Mouse (Mus musculus) WW6 (cell line): Measurements from ENCODE around the gene Vmn1r198.
"Not testable (repeated sequence)": the region's sequence is repeated elsewhere in the genome, so short reads cannot be mapped to it uniquely, and the experiment has no call there.

Source experiments
- DNase-seq: peaks from one replicate; pipeline ENCODE4 v3.0.0-alpha.2; 2013; ENCODE audit warnings: low read depth, low spot score

Vmn1r198 gene

DNA sequence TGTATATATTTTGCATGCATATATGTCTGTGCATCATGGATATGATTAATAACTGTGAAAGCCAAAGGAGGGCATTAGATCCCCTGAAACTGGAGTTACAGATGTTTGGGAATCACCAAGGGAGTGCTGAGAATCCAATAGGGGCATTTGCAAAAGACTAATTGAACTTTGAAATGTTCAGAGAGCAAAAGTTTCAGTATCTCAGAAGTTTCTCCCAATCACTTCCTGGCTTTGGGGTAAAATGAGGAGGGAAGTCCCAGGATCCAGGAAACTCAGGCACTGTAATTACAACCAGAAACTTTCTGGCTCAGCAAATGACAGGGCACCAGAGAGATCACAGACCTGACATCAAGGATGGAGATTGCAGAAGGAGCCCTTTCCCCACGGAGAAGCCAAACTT, at the start of gene Vmn1r198:
Vmn1r198 (plus strand) TSS at position 301 of the 400 bp plus-strand sequence.
- no peak for DNase-seq

DNA sequence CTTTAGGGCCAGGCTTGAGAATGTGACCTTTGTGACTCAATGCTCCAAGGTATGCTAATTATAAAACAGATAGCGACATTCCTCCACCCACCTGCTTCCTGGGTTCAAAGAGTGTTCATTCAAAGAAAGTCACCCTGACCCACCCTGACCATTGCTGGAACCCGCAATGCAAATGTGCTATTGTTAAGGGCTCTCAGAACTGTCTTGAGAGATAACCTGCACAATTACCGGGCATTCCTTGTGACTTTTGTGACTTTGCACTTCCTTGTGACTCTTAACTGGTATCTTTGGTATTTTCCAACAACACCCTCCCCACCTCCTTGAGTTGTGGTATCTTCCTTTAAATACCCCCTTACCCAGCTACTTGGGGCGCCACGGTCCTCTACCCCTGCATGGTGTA, 42.1 kb upstream of the Vmn1r198 start:
- not testable (repeated sequence) for DNase-seq

DNA sequence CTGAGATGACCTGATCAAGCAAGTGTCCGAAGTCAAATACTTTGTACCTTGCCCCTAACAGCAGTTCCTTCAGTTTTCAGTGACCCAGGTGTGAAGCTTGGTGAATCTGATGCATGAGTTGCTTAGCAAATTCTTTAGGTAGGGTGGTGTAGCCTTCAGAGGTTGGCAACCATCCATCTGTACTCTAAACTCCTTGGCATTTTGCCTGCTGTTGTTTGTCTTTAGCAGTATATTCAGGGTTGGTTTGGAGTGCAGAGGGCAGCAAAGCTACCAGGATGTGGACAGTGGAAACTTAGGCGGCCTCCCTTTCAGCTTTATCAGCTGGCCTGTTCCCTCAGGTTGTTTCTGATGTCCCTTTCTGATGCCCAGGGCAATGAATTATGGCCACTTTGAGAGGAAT, 34.8 kb upstream of the Vmn1r198 start:
- DNase-seq: no peak

DNA sequence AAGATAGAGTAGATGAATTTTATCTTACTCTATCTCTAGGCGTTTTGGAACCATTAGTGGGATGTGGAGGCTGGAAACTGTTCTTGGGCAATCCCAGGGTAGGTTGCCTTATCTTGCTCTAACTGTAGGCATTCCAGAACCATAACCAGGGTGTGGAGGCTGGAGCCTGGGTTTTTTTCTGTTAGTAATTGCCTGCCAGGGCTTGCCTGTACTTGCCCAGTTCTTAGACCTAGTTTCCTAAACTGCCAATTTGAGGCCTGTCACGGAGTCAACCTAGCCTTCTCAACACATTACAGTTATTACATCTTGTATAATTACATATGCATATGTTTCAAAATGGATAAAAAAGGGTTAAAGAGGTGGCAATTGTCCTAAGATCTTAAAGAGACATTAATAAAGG, 32.8 kb upstream of the Vmn1r198 start:
- no peak for DNase-seq

DNA sequence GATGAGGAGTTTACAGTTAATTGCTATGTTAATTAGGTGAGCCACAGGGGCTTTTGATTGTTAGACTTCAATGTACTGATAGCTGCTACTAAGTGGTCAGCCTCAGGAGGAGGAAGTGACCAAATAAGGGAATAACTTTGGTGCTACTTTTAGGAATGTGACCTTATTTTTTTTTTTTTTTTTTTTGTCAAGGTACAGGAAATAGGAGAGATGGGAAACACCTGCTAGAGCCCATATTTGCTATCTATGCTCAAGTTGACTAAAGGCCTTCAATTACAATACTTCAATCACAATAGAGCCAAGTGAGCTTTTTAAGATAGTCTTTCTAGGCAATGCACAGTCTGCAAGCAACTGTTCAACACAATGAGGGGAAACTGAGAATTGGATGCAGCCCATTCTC, 30.1 kb upstream of the Vmn1r198 start:
- DNase-seq: no peak

DNA sequence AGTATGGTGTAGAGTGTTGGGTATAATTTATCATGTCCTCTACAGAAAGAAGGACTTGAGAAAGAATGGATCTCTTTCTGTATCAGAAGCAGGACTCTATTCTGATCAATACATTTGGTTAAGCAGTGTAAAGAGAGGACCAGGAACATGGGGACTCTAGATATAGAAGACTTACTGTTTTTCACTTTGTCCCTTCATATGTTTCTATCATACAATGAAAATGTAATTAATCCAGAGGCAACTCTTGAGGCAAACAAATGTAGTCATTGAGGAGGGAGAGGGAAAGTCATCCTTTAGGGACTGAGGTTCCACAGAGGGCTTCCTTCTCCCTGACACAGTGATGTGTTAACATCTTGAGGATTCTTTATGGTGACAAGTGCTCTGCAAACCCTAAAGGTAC, 25.9 kb upstream of the Vmn1r198 start, which contains the start of gene Vmn1r197:
Vmn1r197 (plus strand) TSS at position 301 of the 400 bp plus-strand sequence.
- DNase-seq: no peak

DNA sequence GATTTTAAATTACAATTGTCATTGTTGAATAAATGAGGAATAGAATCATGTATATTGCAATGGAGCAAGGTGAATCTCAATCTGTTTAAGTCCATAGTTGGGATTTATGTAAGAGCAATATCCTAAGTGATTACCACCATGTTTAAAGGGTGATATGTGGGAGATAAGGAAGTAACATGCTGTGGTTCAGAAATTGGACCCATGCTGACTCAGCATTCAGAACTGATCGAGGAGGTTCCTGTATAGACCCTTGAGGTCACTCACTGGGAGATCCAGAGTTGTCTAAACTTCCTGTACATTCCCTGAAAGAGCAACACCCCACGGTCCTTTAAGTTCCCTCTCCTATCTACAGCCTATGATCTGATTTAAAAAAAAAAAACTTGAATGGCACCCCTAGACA, 16.9 kb upstream of the Vmn1r198 start:
- no peak for DNase-seq

DNA sequence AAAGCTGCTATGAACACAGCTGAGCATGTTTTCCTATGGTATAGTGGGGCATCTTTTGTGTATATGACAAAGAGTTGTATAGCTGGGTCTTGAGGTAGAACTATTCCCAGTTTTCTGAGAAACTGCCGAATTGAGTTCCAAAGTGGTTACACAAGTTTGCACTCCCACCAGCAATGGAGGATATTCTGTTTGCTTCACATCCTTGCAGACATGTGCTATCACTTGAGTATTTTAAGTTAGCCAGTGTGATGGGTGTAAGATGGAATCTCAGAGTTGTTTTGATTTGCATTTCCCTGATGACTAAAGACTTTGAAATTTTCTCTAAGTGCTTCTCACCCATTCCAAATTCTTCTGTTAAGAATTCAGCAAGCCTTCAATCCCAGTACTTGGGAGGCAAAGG, 14.6 kb upstream of the Vmn1r198 start:
- DNase-seq: no peak

DNA sequence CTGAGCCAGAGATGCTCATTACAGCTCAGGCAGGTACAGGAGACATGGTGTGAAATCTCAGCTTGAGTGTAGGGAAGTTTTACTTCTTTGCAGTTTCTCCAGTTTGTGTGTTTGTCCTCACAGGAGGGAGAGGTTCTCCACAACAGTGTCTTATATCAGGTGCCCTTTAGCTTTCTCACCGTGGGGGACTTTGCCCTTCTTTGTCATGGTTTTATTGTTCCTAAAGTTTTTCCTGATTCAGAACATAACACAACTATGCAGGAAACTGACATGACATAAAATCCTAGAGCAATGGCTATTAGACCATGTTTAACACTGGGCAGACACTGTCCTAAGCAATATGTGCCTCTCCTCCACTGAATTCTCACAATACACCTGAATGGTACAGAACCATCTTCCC, 649 bp downstream of the Vmn1r198 start:
- no peak for DNase-seq

DNA sequence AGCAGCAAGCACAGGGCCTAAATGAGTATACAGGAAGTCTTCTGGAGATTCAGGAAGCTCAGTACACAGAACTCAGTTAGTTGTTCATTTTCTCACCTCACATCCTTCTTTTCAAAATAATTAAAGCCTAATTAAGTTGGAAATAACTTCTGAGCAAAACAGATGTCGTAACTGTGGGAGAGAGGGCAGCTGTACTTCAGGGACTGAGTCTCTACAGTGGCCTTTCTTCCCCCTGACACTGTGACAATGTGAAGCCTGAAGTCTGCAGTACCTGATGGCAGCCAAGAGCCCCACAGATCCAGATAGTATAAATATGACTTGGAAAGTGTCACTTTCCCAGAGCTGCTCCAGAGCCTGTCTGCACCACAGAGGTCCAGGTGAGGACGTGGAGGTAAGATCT, 29.4 kb downstream of the Vmn1r198 start, which contains the start of gene Vmn1r199:
Vmn1r199 (plus strand) TSS at position 301 of the 400 bp plus-strand sequence.
- no peak for DNase-seq

DNA sequence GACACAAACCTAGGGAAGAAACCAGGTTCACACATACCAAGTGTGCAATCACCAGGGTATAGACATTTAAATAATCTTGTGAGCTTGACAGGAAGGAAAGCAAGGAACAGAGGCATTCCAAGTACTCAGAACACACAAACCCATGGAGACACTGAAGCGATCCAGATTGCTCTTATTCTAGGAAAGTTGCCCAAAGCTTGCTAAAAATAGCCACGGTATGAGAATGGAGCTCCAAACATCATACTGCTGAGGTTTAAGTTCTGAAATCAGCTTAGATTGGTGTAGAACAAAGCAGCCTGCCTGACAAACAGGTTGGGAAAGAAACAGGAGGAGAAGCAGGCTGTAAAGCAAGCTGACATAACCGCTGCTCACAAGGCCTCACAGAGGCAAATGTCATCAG, 31.0 kb downstream of the Vmn1r198 start:
- not testable (repeated sequence) for DNase-seq

DNA sequence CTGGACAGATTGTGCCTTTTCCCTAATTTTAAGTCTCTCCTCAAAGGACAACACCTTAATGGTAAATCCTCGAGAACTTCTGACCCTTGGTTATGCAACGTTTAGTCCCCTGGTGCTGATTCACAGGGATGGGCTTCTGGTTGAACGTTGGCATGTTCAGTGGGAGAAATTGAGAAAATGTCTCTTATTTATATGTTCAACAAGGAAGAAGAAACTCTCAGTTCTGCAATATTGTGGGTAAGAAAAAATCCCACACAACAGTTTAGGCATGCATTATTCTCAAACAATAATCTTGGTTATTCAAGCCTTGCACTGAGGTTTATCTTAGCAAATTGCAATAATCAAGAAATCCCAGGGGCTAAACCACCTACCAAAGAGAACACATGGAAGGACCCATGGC, 33.2 kb downstream of the Vmn1r198 start:
- DNase-seq: no peak

DNA sequence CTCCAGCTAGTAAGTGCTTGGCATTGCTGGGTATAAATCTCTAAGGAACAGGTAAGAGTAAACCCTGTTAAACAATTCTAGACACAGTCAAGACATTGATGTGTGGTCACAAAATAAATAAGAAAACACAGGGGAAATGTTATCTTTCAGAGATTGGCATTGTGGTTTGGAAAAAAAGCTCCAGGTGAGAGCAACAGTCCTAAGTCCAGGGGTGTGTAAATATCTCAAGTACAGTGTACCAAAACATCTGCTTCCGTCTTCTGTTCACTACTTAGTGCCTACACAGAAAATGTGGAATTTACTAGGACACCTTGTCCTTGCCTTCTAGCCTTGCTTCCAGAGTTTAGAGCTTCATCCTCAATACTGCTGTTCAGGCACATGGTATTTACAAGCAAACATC, 36.9 kb downstream of the Vmn1r198 start:
- no peak for DNase-seq

DNA sequence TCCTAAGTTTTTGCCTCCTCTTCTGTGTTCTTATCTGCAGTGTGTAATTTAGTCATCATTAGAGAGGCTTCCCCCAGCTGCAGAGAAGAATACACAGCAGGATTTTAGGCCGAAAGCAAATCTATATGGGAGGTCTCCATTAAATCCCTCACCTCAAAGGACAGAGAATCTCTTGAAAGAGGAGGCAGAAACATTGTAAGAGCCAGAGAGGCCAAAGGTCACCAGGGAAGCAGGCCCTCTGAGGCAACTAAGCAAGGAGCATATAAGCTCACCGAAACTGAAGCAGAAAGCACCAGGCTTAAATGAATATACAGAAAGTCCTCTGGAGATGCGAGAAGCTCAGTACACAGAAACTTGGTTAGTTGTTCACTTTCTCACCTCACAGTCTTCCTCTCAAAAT, 39.9 kb downstream of the Vmn1r198 start, which contains the start of gene Vmn1r200:
Vmn1r200 (plus strand) TSS at position 301 of the 400 bp plus-strand sequence.
- no peak for DNase-seq

DNA sequence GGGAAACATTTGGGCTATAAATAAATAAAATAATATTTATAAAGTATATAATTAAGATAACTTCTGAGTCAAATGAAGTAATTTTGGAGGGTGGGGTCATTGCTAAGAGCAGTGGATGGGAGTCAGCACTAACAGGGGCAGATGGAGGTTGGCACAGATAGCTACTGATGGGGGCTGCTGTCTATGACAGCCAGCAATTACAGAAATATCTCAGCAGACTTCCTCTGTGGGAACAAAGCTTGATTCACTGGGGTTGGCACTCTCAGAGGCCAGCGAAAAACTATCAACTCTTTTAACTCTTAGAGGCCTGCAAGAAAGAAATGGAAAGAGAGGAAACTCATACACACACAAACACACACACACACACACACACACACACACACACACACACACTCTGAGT, 52.8 kb downstream of the Vmn1r198 start:
- DNase-seq: no peak
